Comparison of ENCODE assay signal across 8 mouse cellular contexts in the genomic region with DNA sequence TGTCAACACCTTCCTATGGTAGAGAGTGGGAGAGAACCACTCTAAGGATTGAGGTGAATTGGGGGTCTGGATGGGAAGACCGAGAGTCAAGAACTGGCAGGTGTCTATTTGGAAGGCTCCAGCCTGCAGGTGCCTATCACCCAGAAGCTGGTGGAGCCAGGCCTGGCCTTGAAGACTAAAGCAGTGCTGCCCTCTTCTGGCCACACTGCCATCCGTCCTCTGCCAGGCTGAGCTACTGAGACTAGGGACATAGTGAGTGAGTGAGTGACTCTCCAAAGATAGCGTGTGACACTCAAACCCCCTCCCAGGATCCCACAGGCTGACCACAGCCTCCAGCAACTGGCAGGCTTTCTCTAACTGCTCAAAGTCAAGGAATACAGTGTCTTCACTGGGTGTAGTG. TPM values are rescaled to one million over a fixed set of nuclear protein-coding genes. Genes with fewer than 3 reads are reported as not detected.
DNase-seq lines count a peak whose midpoint lies in the region; ATAC-seq and TF ChIP-seq lines count a peak whose summit lies in the region.

No protein-coding gene starts in this region.

- no peak overlapping the region for H3K9ac ChIP-seq in forebrain, embryonic 12.5 days
- H3K9ac ChIP-seq in hindbrain, embryonic 15.5 days, result no peak overlapping the region
- H3K9ac ChIP-seq in limb, embryonic 11.5 days (ENCODE audit: low read length), result no peak overlapping the region
- no peak overlapping the region for H3K9ac ChIP-seq in neural tube, embryonic 11.5 days (ENCODE audit: low read length)

- WGBS in spleen, adult 2 months, result 12% methylated on average over 3 of the region's 3 CpGs
- 19% methylated on average over 3 of the region's 3 CpGs for WGBS in forebrain, embryonic 12.5 days
- 16% methylated on average over 3 of the region's 3 CpGs for WGBS in hindbrain, embryonic 15.5 days
- 12% methylated on average over 3 of the region's 3 CpGs for WGBS in limb, embryonic 11.5 days
- 27% methylated on average over 3 of the region's 3 CpGs for WGBS in neural tube, embryonic 11.5 days

- no peak for TF ChIP-seq POLR2A in spleen, adult 2 months (IDR thresholded peaks at IDR 0.05; ENCODE audit: low read depth, low read length)

- no peak overlapping the region for H3K4me2 ChIP-seq in forebrain, embryonic 12.5 days
- no peak overlapping the region for H3K4me2 ChIP-seq in hindbrain, embryonic 15.5 days
- no peak overlapping the region for H3K4me2 ChIP-seq in limb, embryonic 11.5 days (ENCODE audit: low read depth, severe bottlenecking)
- no peak overlapping the region for H3K4me2 ChIP-seq in neural tube, embryonic 11.5 days (ENCODE audit: low read depth)

- peak; percentile 68; the same call in 1 of the 2 replicates for ATAC-seq in forebrain, embryonic 12.5 days (ENCODE audit: low FRiP score)
- peak; percentile 54; the same call in 1 of the 2 replicates for ATAC-seq in hindbrain, embryonic 15.5 days (ENCODE audit: low FRiP score, low read depth)
- no peak for ATAC-seq in limb, embryonic 11.5 days (ENCODE audit: insufficient number of reproducible peaks, low FRiP score, low TSS enrichment, low read depth)
- no peak for ATAC-seq in neural tube, embryonic 11.5 days (ENCODE audit: insufficient read depth, low FRiP score, low TSS enrichment)

- no peaks in the 10 kb centered on the region for H3K27me3 ChIP-seq in spleen, adult 2 months (ENCODE audit: control insufficient read depth, insufficient read depth, low read length)
- peaks cover 9% of the 10 kb centered on the region; the same call in 1 of the 2 replicates for H3K27me3 ChIP-seq in forebrain, embryonic 12.5 days
- no peaks in the 10 kb centered on the region for H3K27me3 ChIP-seq in hindbrain, embryonic 15.5 days
- peaks cover 4% of the 10 kb centered on the region; the same call in 1 of the 2 replicates for H3K27me3 ChIP-seq in limb, embryonic 11.5 days (ENCODE audit: control insufficient read depth, insufficient read depth, low read length)
- no peaks in the 10 kb centered on the region for H3K27me3 ChIP-seq in neural tube, embryonic 11.5 days (ENCODE audit: control insufficient read depth, insufficient read depth, low read length)

- no peak overlapping the region for H3K4me3 ChIP-seq in spleen, adult 2 months (ENCODE audit: extremely low read depth, insufficient read depth, insufficient read length)
- H3K4me3 ChIP-seq in forebrain, embryonic 12.5 days (replicated peaks), result no peak overlapping the region
- H3K4me3 ChIP-seq in hindbrain, embryonic 15.5 days, result no peak overlapping the region
- no peak overlapping the region for H3K4me3 ChIP-seq in limb, embryonic 11.5 days (ENCODE audit: low read depth, low read length)
- no peak overlapping the region for H3K4me3 ChIP-seq in neural tube, embryonic 11.5 days (ENCODE audit: low read depth, low read length)

- no peaks in the 10 kb centered on the region for H3K36me3 ChIP-seq in spleen, adult 2 months (ENCODE audit: control insufficient read depth, insufficient read depth, low read length)
- no peaks in the 10 kb centered on the region for H3K36me3 ChIP-seq in forebrain, embryonic 12.5 days (replicated peaks)
- H3K36me3 ChIP-seq in hindbrain, embryonic 15.5 days, result no peaks in the 10 kb centered on the region
- H3K36me3 ChIP-seq in limb, embryonic 11.5 days (ENCODE audit: control insufficient read depth, insufficient read depth, low read length), result no peaks in the 10 kb centered on the region
- no peaks in the 10 kb centered on the region for H3K36me3 ChIP-seq in neural tube, embryonic 11.5 days (ENCODE audit: control insufficient read depth, insufficient read depth, low read length)

- H3K27ac ChIP-seq in spleen, adult 2 months (ENCODE audit: insufficient read depth, low read length), result no peak overlapping the region
- H3K27ac ChIP-seq in forebrain, embryonic 12.5 days, result no peak overlapping the region
- H3K27ac ChIP-seq in hindbrain, embryonic 15.5 days (replicated peaks), result no peak overlapping the region
- no peak overlapping the region for H3K27ac ChIP-seq in limb, embryonic 11.5 days (replicated peaks; ENCODE audit: low read depth, low read length)
- no peak overlapping the region for H3K27ac ChIP-seq in neural tube, embryonic 11.5 days (ENCODE audit: low read depth, low read length)

- H3K9me3 ChIP-seq in forebrain, embryonic 12.5 days, result no peaks in the 10 kb centered on the region
- no peaks in the 10 kb centered on the region for H3K9me3 ChIP-seq in hindbrain, embryonic 15.5 days
- no peaks in the 10 kb centered on the region for H3K9me3 ChIP-seq in limb, embryonic 11.5 days (ENCODE audit: control insufficient read depth, low read length)
- H3K9me3 ChIP-seq in neural tube, embryonic 11.5 days (ENCODE audit: control insufficient read depth, low read length), result no peaks in the 10 kb centered on the region

- peak; percentile 5 to 22 for DNase-seq in spleen, adult 2 months (ENCODE audit: low read depth in 1 of 2, low spot score in 2 of 2)
- no peak for DNase-seq in spleen, adult 12 weeks (ENCODE audit: low spot score)
- peak; percentile 47 for DNase-seq in c-Kit-positive CD71-negative TER-119-negative erythroid progenitor cells, embryonic 14.5 days (ENCODE audit: low read depth)
- DNase-seq in limb, embryonic 11.5 days (ENCODE audit: low spot score), result peak; percentile 82
- DNase-seq in neural tube, embryonic 11.5 days (ENCODE audit: low spot score), result peak; percentile 76
- DNase-seq in thymus, postnatal 14 days, result peak; percentile 71

- peak; percentile 53; the same call in 1 of the 2 replicates for TF ChIP-seq CTCF in spleen, adult 2 months (IDR thresholded peaks at IDR 0.05; ENCODE audit: extremely low read depth, insufficient read depth, insufficient read length, insufficient replicate concordance)

- H3K4me1 ChIP-seq in spleen, adult 2 months (ENCODE audit: control insufficient read depth, insufficient read depth, insufficient read length), result no peaks in the 10 kb centered on the region
- H3K4me1 ChIP-seq in forebrain, embryonic 12.5 days, result peaks cover 8% of the 10 kb centered on the region
- peaks cover 27% of the 10 kb centered on the region for H3K4me1 ChIP-seq in hindbrain, embryonic 15.5 days (replicated peaks)
- peaks cover 7% of the 10 kb centered on the region; the same call in 1 of the 2 replicates for H3K4me1 ChIP-seq in limb, embryonic 11.5 days (ENCODE audit: control insufficient read depth, insufficient read depth, low read length)
- H3K4me1 ChIP-seq in neural tube, embryonic 11.5 days (ENCODE audit: control insufficient read depth, insufficient read depth, low read length), result peaks cover 3% of the 10 kb centered on the region; the same call in 1 of the 2 replicates

RNA-seq across cellular contexts. Expression of a gene that starts 17.0 kb away (rescaled TPM):
- 0.28 and 0.29 TPM in 2 replicates for polyA plus RNA-seq in spleen, adult 2 months (2012; rRNA removed)
- polyA plus RNA-seq in forebrain, embryonic 12.5 days (2016; fragmentation: Nextera tagmentation; extraction: Ambion mirVana), result not detected in 2 replicates
- polyA plus RNA-seq in hindbrain, embryonic 15.5 days (2015; fragmentation: Nextera tagmentation; extraction: Ambion mirVana), result 0.12 TPM in 1 of 2 replicates, not detected in the other
- polyA plus RNA-seq in limb, embryonic 11.5 days (2014; fragmentation: Nextera tagmentation; extraction: Ambion mirVana), result 0.41 and 0.77 TPM in 2 replicates
- not detected in 2 replicates for polyA plus RNA-seq in neural tube, embryonic 11.5 days (2014; fragmentation: Nextera tagmentation; extraction: Ambion mirVana)

RNA-seq across cellular contexts. Expression of a gene that starts 17.3 kb away (rescaled TPM):
- 1.3 TPM in 2 replicates for polyA plus RNA-seq in spleen, adult 2 months (2012; rRNA removed)
- 3.0 and 3.8 TPM in 2 replicates for polyA plus RNA-seq in forebrain, embryonic 12.5 days (2016; fragmentation: Nextera tagmentation; extraction: Ambion mirVana)
- polyA plus RNA-seq in hindbrain, embryonic 15.5 days (2015; fragmentation: Nextera tagmentation; extraction: Ambion mirVana), result 8.1 and 8.6 TPM in 2 replicates
- polyA plus RNA-seq in limb, embryonic 11.5 days (2014; fragmentation: Nextera tagmentation; extraction: Ambion mirVana), result 5.4 and 5.5 TPM in 2 replicates
- 2.6 and 3.8 TPM in 2 replicates for polyA plus RNA-seq in neural tube, embryonic 11.5 days (2014; fragmentation: Nextera tagmentation; extraction: Ambion mirVana)

RNA-seq across cellular contexts. Expression of a gene that starts 51.3 kb away (rescaled TPM):
- polyA plus RNA-seq in spleen, adult 2 months (2012; rRNA removed), result 6.7 and 8.1 TPM in 2 replicates
- 9.4 and 10.5 TPM in 2 replicates for polyA plus RNA-seq in forebrain, embryonic 12.5 days (2016; fragmentation: Nextera tagmentation; extraction: Ambion mirVana)
- polyA plus RNA-seq in hindbrain, embryonic 15.5 days (2015; fragmentation: Nextera tagmentation; extraction: Ambion mirVana), result 71.8 and 93.4 TPM in 2 replicates
- 0.93 and 1.1 TPM in 2 replicates for polyA plus RNA-seq in limb, embryonic 11.5 days (2014; fragmentation: Nextera tagmentation; extraction: Ambion mirVana)
- 12.2 and 14.7 TPM in 2 replicates for polyA plus RNA-seq in neural tube, embryonic 11.5 days (2014; fragmentation: Nextera tagmentation; extraction: Ambion mirVana)

Comparison
In these comparisons a context has a peak if more than half of its experiments do, and no peak if none do; other contexts are left out.
1. ATAC-seq: peak in forebrain, embryonic 12.5 days (single experiment) and hindbrain, embryonic 15.5 days (single experiment); none in limb, embryonic 11.5 days (single experiment) and neural tube, embryonic 11.5 days (single experiment).